Mouse (Mus musculus) kidney, postnatal 0 days (tissue): Measurements from ENCODE around the gene Shf. TPM values are rescaled to one million over a fixed set of nuclear protein-coding genes. Genes with fewer than 3 reads are reported as not detected.

Source experiments
- ATAC-seq: fragments of 200-750 bp; cut with Nextera tagmentation; replicated peaks from 2 replicates; pipeline ENCODE4 v1.8.0; 2017; ENCODE audit warnings: low read depth, moderate number of reproducible peaks, moderate TSS enrichment, moderate library complexity; ENCODE audit not compliant: low FRiP score
- DNase-seq: peaks from one replicate; pipeline ENCODE4 v3.0.0-alpha.2; 2016; ENCODE audit warnings: low spot score
- H3K27ac ChIP-seq: fragments of 300-500 bp; sonication (generic); 2 replicates; pipeline ENCODE4 v1.5.1; 2014; ENCODE audit warnings: mild to moderate bottlenecking
- H3K27me3 ChIP-seq: fragments of 300-500 bp; sonication (generic); 2 replicates; pipeline ENCODE4 v1.6.1; 2014; ENCODE audit warnings: low read length, mixed read lengths; ENCODE audit not compliant: insufficient read depth
- H3K36me3 ChIP-seq: fragments of 300-500 bp; sonication (generic); 2 replicates; pipeline ENCODE4 v1.6.1; 2014; ENCODE audit warnings: low read length, mixed read lengths; ENCODE audit not compliant: insufficient read depth
- H3K4me1 ChIP-seq: fragments of 300-500 bp; sonication (generic); replicated peaks from 2 replicates; pipeline ENCODE4 v1.6.1; 2014; ENCODE audit warnings: antibody characterized with exemption, low read length, mixed read lengths; ENCODE audit not compliant: insufficient read depth
- H3K4me2 ChIP-seq: fragments of 300-500 bp; sonication (generic); 2 replicates; pipeline ENCODE4 v1.6.1; 2014; ENCODE audit warnings: mild to moderate bottlenecking, low read length, moderate library complexity, mixed read lengths
- H3K4me3 ChIP-seq: fragments of 300-500 bp; sonication (generic); replicated peaks from 2 replicates; pipeline ENCODE4 v1.5.1; 2014; ENCODE audit warnings: low read depth, low read length
- H3K9ac ChIP-seq: fragments of 300-500 bp; sonication (generic); 2 replicates; pipeline ENCODE4 v1.6.1; 2014; ENCODE audit warnings: low read depth, low read length
- H3K9me3 ChIP-seq: fragments of 300-500 bp; sonication (generic); replicated peaks from 2 replicates; pipeline ENCODE4 v1.6.1; 2016; ENCODE audit warnings: low read length, inconsistent platforms, mixed read lengths
- CTCF ChIP-seq: IDR thresholded peaks from 2 replicates; pipeline ENCODE4 v1.5.1; 2016; ENCODE audit warnings: antibody characterized with exemption, low read depth, mild to moderate bottlenecking, moderate library complexity
- WGBS: fragments of 180-500 bp; shearing (Covaris S2); extraction: QIAGEN DNeasy Blood & Tissue Kit; methylation state at CpG from one replicate; pipeline ENCODE4 v1.1.7; 2014; 5-methylcytosine and 5-hydroxymethylcytosine counted together
- polyA plus RNA-seq: library from polyadenylated mRNA; unstranded; fragments of >200 nt; fragmentation: Nextera tagmentation; extraction: Ambion mirVana; gene quantifications from 2 replicates; pipeline ENCODE4 v1.2.1, GENCODE M21; 2015

The Shf gene
- polyA plus RNA-seq, 1 experiment from 2014 or later: 2.3 TPM

DNA sequence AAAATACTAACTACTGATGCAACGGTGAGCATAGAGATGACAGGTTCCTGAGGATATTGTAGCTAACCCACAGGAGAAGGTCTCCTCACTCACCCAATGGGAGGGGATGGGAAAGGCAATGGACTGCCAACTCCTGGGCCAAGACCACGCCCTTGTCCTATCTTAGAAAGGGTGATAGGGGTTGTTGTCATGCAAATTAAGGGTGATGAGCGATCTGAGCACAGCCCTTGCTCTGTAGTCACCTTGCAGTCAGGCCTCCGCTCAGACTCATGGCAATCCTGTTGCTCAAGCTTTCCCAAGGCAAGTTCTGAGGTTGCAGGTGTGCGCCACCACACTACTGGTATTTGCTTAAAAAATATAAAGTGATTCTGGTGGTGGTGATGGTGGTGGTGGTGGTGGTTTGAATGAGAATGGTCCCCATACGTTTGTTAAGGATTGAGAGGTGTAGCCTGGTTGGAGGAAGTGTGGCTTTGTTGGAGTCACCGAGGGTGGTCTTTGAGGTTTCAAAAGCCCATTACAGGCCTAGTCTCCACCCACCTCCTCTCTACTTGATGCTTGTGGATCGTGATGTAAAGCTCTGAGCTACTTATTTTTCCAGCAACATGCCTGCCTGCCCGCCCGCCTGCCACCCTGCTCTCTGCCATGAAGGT is 1.3 kb upstream of the Shf start:
- H3K9me3 ChIP-seq: no peaks in the 10 kb centered on the region
- H3K4me1 ChIP-seq: peaks cover 12% of the 10 kb centered on the region
- H3K9ac ChIP-seq: no peak overlapping the region
- ATAC-seq (no peak), DNase-seq (no peak)
- WGBS: 53% methylated on average over 10 of the region's 10 CpGs
- TF ChIP-seq CTCF: no peak
- no peak overlapping the region for H3K27ac ChIP-seq
- H3K4me2 ChIP-seq: no peak overlapping the region
- no peaks in the 10 kb centered on the region for H3K27me3 ChIP-seq
- H3K4me3 ChIP-seq: no peak overlapping the region
- no peaks in the 10 kb centered on the region for H3K36me3 ChIP-seq

GRCm38 (mm10) chr2:122368081-122368971 is 636 bp downstream of the Shf start:
- H3K27ac ChIP-seq: peak overlapping the region; percentile 51; the same call in 1 of the 2 replicates
- DNase-seq: peak; percentile 48

GRCm38 (mm10) chr2:122367701-122368080 is 1.3 kb downstream of the Shf start:
- no peak for TF ChIP-seq CTCF
- WGBS: 11% methylated on average over 4 of the region's 4 CpGs
- peak overlapping the region; percentile 70 for H3K4me3 ChIP-seq
- H3K4me1 ChIP-seq: peaks cover 7% of the 10 kb centered on the region
- H3K9me3 ChIP-seq: no peaks in the 10 kb centered on the region
- H3K27ac ChIP-seq: no peak overlapping the region
- H3K36me3 ChIP-seq: peaks cover 6% of the 10 kb centered on the region; the same call in 1 of the 2 replicates
- no peak overlapping the region for H3K9ac ChIP-seq
- DNase-seq (no peak), ATAC-seq (no peak)
- H3K27me3 ChIP-seq: no peaks in the 10 kb centered on the region
- peak overlapping the region; percentile 88 for H3K4me2 ChIP-seq

More at GRCm38 (mm10) chr2:122368081-122368971, 636 bp downstream of the Shf start:
- Histone ChIP-seq H3K4me2 (peak overlapping the region; percentile 88), H3K9me3 (no peaks in the 10 kb centered on the region), H3K4me1 (peaks cover 7% of the 10 kb centered on the region), H3K27me3 (no peaks in the 10 kb centered on the region), H3K4me3 (peak overlapping the region; percentile 70), H3K36me3 (peaks cover 6% of the 10 kb centered on the region; the same call in 1 of the 2 replicates), H3K9ac (peak overlapping the region; percentile 78)
- ATAC-seq: peak; percentile 67
- 0 out of 2 replicates have a peak, but pooled peaks have one; percentile 14 for TF ChIP-seq CTCF
- 5% methylated on average over 43 of the region's 55 CpGs for WGBS

DNA sequence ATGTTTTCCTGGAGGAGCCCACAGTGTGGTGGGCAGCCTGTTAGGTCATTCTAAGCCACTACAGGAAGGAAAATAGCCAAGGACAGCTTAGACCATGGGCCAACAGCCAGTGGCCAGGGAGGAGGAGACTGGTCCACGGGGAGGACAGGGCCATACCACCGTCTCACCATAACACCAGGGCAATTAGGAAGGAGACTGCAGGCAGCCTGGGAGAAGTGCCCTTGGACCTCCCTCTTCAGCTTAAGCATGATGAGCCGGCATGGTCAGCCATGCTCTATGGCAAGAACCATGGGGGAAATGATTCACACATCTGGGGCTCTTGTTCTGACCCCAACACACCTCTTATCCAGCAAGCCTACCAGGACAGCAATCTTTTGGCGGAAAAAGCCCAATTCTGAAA is 1.8 kb downstream of the Shf start:
- Histone ChIP-seq H3K4me1 (peaks cover 7% of the 10 kb centered on the region), H3K4me2 (peak overlapping the region; percentile 88), H3K27ac (no peak overlapping the region), H3K9me3 (no peaks in the 10 kb centered on the region), H3K36me3 (peaks cover 6% of the 10 kb centered on the region; the same call in 1 of the 2 replicates), H3K27me3 (no peaks in the 10 kb centered on the region), H3K9ac (no peak overlapping the region), H3K4me3 (no peak overlapping the region)
- TF ChIP-seq CTCF: no peak
- no peak for ATAC-seq
- 44% methylated on average over 4 of the region's 4 CpGs for WGBS
- no peak for DNase-seq

GRCm38 (mm10) chr2:122366706-122367105 is 2.3 kb downstream of the Shf start:
- H3K4me3 ChIP-seq: no peak overlapping the region

GRCm38 (mm10) chr2:122366039-122366438 is 2.9 kb downstream of the Shf start:
- no peak overlapping the region for H3K27ac ChIP-seq
- no peaks in the 10 kb centered on the region for H3K27me3 ChIP-seq
- H3K4me1 ChIP-seq: peaks cover 7% of the 10 kb centered on the region
- DNase-seq: no peak
- H3K9me3 ChIP-seq: no peaks in the 10 kb centered on the region
- H3K4me2 ChIP-seq: no peak overlapping the region
- 74% methylated on average over 3 of the region's 3 CpGs for WGBS
- no peak overlapping the region for H3K4me3 ChIP-seq
- peaks cover 6% of the 10 kb centered on the region; the same call in 1 of the 2 replicates for H3K36me3 ChIP-seq
- TF ChIP-seq CTCF: no peak
- no peak for ATAC-seq
- no peak overlapping the region for H3K9ac ChIP-seq

More at GRCm38 (mm10) chr2:122366706-122367105, 2.3 kb downstream of the Shf start:
- Histone ChIP-seq H3K9me3 (no peaks in the 10 kb centered on the region), H3K4me1 (peaks cover 7% of the 10 kb centered on the region), H3K4me2 (0 out of 2 replicates have a peak overlapping the region, but pooled peaks have one; percentile 88), H3K27ac (no peak overlapping the region), H3K9ac (no peak overlapping the region), H3K27me3 (no peaks in the 10 kb centered on the region), H3K36me3 (peaks cover 6% of the 10 kb centered on the region; the same call in 1 of the 2 replicates)
- TF ChIP-seq CTCF: no peak
- 29% methylated on average over 5 of the region's 5 CpGs for WGBS
- no peak for DNase-seq
- no peak for ATAC-seq
